Mouse (Mus musculus) C2C12 (cell line): Measurements from ENCODE around the gene Mrgprd.

ENCODE experiments used
- CTCF ChIP-seq: IDR thresholded peaks from one replicate; pipeline ENCODE4 v1.5.1; 2011; ENCODE audit not compliant: control insufficient read depth, insufficient read depth, insufficient read length
- FOSL1 ChIP-seq: IDR thresholded peaks from one replicate; pipeline ENCODE4 v1.8.0; 2011; ENCODE audit warnings: mild to moderate bottlenecking, low read length; ENCODE audit not compliant: poor library complexity, insufficient read depth, severe bottlenecking
- MAX ChIP-seq: IDR thresholded peaks from one replicate; pipeline ENCODE4 v1.6.1; 2011; ENCODE audit warnings: mild to moderate bottlenecking, control low read depth
- MYOG ChIP-seq: IDR thresholded peaks from one replicate; pipeline ENCODE4 v1.6.1; 2011; ENCODE audit not compliant: control insufficient read depth, insufficient read length; ENCODE audit errors: extremely low read depth
- USF1 ChIP-seq: IDR thresholded peaks from one replicate; pipeline ENCODE4 v1.6.1; 2011; ENCODE audit warnings: low read depth, mild to moderate bottlenecking, control low read depth, moderate library complexity

GRCm38 (mm10) chr7:145304153-145304552 lies 10.5 kb upstream of the Mrgprd start:
- TF ChIP-seq MYOG (no peak), CTCF (no peak), MAX (no peak), USF1 (no peak), FOSL1 (no peak)
